Mouse (Mus musculus): ENCODE results near the gene Gfm2. TPM values are rescaled to one million over a fixed set of nuclear protein-coding genes. Genes with fewer than 3 reads are reported as not detected.

The Gfm2 gene
- total and polyA plus RNA-seq, 3 experiments = 25.7 to 34.1 TPM; not detected in 1

- DNase-seq (ENCODE audit: low read depth, low spot score) = no peak
- H3K4me1 ChIP-seq (ENCODE audit: control insufficient read depth in 1 of 2, insufficient read depth in 2 of 2, low read length in 2 of 2) = peaks cover 0 to 21% of the 10 kb centered on the region in 2 experiments; a peak in 3 of 4 replicates
- no peak overlapping the region for H3K9ac ChIP-seq (ENCODE audit: control insufficient read depth, low read depth, low read length, poor library complexity, severe bottlenecking)
- H3K27ac ChIP-seq (ENCODE audit: control insufficient read depth, low read depth, low read length) = no peak overlapping the region
- H3K79me2 ChIP-seq (ENCODE audit: control insufficient read depth, insufficient read depth, low read length, poor library complexity) = no peaks in the 10 kb centered on the region
- no peak overlapping the region for H3K4me3 ChIP-seq (ENCODE audit: control insufficient read depth in 1 of 2, insufficient read depth in 1 of 2, low read depth in 2 of 2, low read length in 2 of 2)
- H3K27me3 ChIP-seq (ENCODE audit: control insufficient read depth in 1 of 2, insufficient read depth in 2 of 2, low read length in 2 of 2) = no peaks in the 10 kb centered on the region
- TF ChIP-seq JUND (IDR thresholded peaks at IDR 0.05; ENCODE audit: low read depth, low read length) = no peak
- TF ChIP-seq ZNF384 (IDR thresholded peaks at IDR 0.05; ENCODE audit: low read depth, low read length) = no peak
- TF ChIP-seq POLR2A (IDR thresholded peaks at IDR 0.05; ENCODE audit: control insufficient read depth in 1 of 2, insufficient read depth in 1 of 2, low read depth in 1 of 2, low read length in 2 of 2, poor library complexity in 1 of 2) = no peak
- no peak for TF ChIP-seq E2F4 (IDR thresholded peaks at IDR 0.05; ENCODE audit: borderline replicate concordance, low read depth, low read length)
- TF ChIP-seq CTCF (IDR thresholded peaks at IDR 0.05 in 2 of 3, conservative IDR thresholded peaks at IDR 0.05 in 1 of 3; ENCODE audit: control insufficient read depth in 1 of 3, insufficient read depth in 1 of 3, low read depth in 2 of 3, low read length in 3 of 3, poor library complexity in 1 of 3, severe bottlenecking in 1 of 3) = no peak
- no peak for TF ChIP-seq ZC3H11A (IDR thresholded peaks at IDR 0.05; ENCODE audit: low read depth, low read length)
- no peak for TF ChIP-seq MYC (IDR thresholded peaks at IDR 0.05; ENCODE audit: low read depth, low read length)
- TF ChIP-seq BHLHE40 (IDR thresholded peaks at IDR 0.05; ENCODE audit: borderline replicate concordance, low read depth, low read length) = no peak
- TF ChIP-seq EP300 (IDR thresholded peaks at IDR 0.05; ENCODE audit: low read depth in 1 of 2, low read length in 2 of 2) = no peak
- no peak for TF ChIP-seq USF1 (IDR thresholded peaks at IDR 0.05; ENCODE audit: low read depth, low read length)
- TF ChIP-seq ETS1 (IDR thresholded peaks at IDR 0.05; ENCODE audit: low read depth, low read length) = no peak
- TF ChIP-seq NELFE (IDR thresholded peaks at IDR 0.05; ENCODE audit: low read depth, low read length) = no peak
- no peak for TF ChIP-seq NRF1 (IDR thresholded peaks at IDR 0.05; ENCODE audit: insufficient read depth, low read depth, low read length, poor library complexity, severe bottlenecking)
- no peak for TF ChIP-seq USF2 (IDR thresholded peaks at IDR 0.05; ENCODE audit: borderline replicate concordance in 1 of 2, insufficient read depth in 1 of 2, low read depth in 1 of 2, low read length in 2 of 2)
- no peak for TF ChIP-seq ZKSCAN1 (IDR thresholded peaks at IDR 0.05; ENCODE audit: low read depth, low read length)
- no peak for TF ChIP-seq SMC3 (IDR thresholded peaks at IDR 0.05; ENCODE audit: low read depth, low read length)
- TF ChIP-seq ZMIZ1 (IDR thresholded peaks at IDR 0.05; ENCODE audit: low read depth, low read length) = no peak
- H3K9me3 ChIP-seq (replicated peaks; ENCODE audit: insufficient read depth, low read length) = no peaks in the 10 kb centered on the region
- H3K36me3 ChIP-seq (ENCODE audit: control insufficient read depth in 1 of 2, insufficient read depth in 2 of 2, low read length in 2 of 2) = peaks cover 0 to 5% of the 10 kb centered on the region in 2 experiments; a peak in 2 of 4 replicates
Observed at GRCm38 (mm10) chr13:97201896-97202295, 64.2 kb downstream of the Gfm2 start.

GRCm38 (mm10) chr13:97205052-97205701 lies 67.4 kb downstream of the Gfm2 start:
- H3K9ac ChIP-seq (ENCODE audit: control insufficient read depth, low read depth, low read length, poor library complexity, severe bottlenecking) = peak overlapping the region; percentile 62
- H3K36me3 ChIP-seq (ENCODE audit: control insufficient read depth in 1 of 2, insufficient read depth in 2 of 2, low read length in 2 of 2) = peaks cover 0 to 23% of the 10 kb centered on the region in 2 experiments; a peak in 2 of 4 replicates
- peak; percentile 90 for DNase-seq (ENCODE audit: low read depth, low spot score)
- no peaks in the 10 kb centered on the region for H3K9me3 ChIP-seq (replicated peaks; ENCODE audit: insufficient read depth, low read length)
- H3K79me2 ChIP-seq (ENCODE audit: control insufficient read depth, insufficient read depth, low read length, poor library complexity) = no peaks in the 10 kb centered on the region
- H3K27ac ChIP-seq (ENCODE audit: control insufficient read depth, low read depth, low read length) = peak overlapping the region; percentile 75
- H3K27me3 ChIP-seq (ENCODE audit: control insufficient read depth in 1 of 2, insufficient read depth in 2 of 2, low read length in 2 of 2) = no peaks in the 10 kb centered on the region
- peaks cover 5 to 36% of the 10 kb centered on the region in 2 experiments for H3K4me1 ChIP-seq (ENCODE audit: control insufficient read depth in 1 of 2, insufficient read depth in 2 of 2, low read length in 2 of 2)
- H3K4me3 ChIP-seq (ENCODE audit: control insufficient read depth in 1 of 2, insufficient read depth in 1 of 2, low read depth in 2 of 2, low read length in 2 of 2) = peak overlapping the region; percentile 59 to 69
- TF ChIP-seq CTCF (IDR thresholded peaks at IDR 0.05 in 2 of 3, conservative IDR thresholded peaks at IDR 0.05 in 1 of 3; ENCODE audit: control insufficient read depth in 1 of 3, insufficient read depth in 1 of 3, low read depth in 2 of 3, low read length in 3 of 3, poor library complexity in 1 of 3, severe bottlenecking in 1 of 3) = peak; percentile 53 to 77 (median 72)
- TF ChIP-seq MAX (IDR thresholded peaks at IDR 0.05; ENCODE audit: low read length) = peak; percentile 39; the same call in 1 of the 2 replicates
- TF ChIP-seq HCFC1 (IDR thresholded peaks at IDR 0.05; ENCODE audit: low read depth, low read length) = peak; percentile 97
- TF ChIP-seq RAD21 (IDR thresholded peaks at IDR 0.05; ENCODE audit: low read depth, low read length) = peak; percentile 29
- TF ChIP-seq POLR2A (IDR thresholded peaks at IDR 0.05; ENCODE audit: control insufficient read depth in 1 of 2, insufficient read depth in 1 of 2, low read depth in 1 of 2, low read length in 2 of 2, poor library complexity in 1 of 2) = 0 out of 4 replicates have a peak, but pooled peaks of 1 of the 2 experiments have one; percentile 37
- TF ChIP-seq ZMIZ1 (IDR thresholded peaks at IDR 0.05; ENCODE audit: low read depth, low read length) = no peak
- TF ChIP-seq ZNF384 (IDR thresholded peaks at IDR 0.05; ENCODE audit: low read depth, low read length) = no peak
- peak; percentile 33; the same call in 1 of the 2 replicates for TF ChIP-seq TBP (IDR thresholded peaks at IDR 0.05; ENCODE audit: low read depth, low read length)
- TF ChIP-seq GATA1 (IDR thresholded peaks at IDR 0.05; ENCODE audit: low read depth, low read length) = 0 out of 2 replicates have a peak, but pooled peaks have one; percentile 13
- peak; percentile 68; the same call in 1 of the 2 replicates for TF ChIP-seq KAT2A (conservative IDR thresholded peaks at IDR 0.05; ENCODE audit: low read depth, low read length)
- TF ChIP-seq SIN3A (IDR thresholded peaks at IDR 0.05; ENCODE audit: low read length) = peak; percentile 54
- TF ChIP-seq ETS1 (IDR thresholded peaks at IDR 0.05; ENCODE audit: low read depth, low read length) = no peak; the same call in 1 of the 2 replicates
- no peak for TF ChIP-seq EP300 (IDR thresholded peaks at IDR 0.05; ENCODE audit: low read depth in 1 of 2, low read length in 2 of 2)
- TF ChIP-seq SMC3 (IDR thresholded peaks at IDR 0.05; ENCODE audit: low read depth, low read length) = peak; percentile 54
- no peak for TF ChIP-seq GABPA (IDR thresholded peaks at IDR 0.05; ENCODE audit: low read depth, low read length)
- TF ChIP-seq MAFK (IDR thresholded peaks at IDR 0.05; ENCODE audit: borderline replicate concordance, low read depth, low read length) = no peak
- no peak for TF ChIP-seq TCF12 (IDR thresholded peaks at IDR 0.05; ENCODE audit: low read depth, low read length)
- TF ChIP-seq ZC3H11A (IDR thresholded peaks at IDR 0.05; ENCODE audit: low read depth, low read length) = peak; percentile 31; the same call in 1 of the 2 replicates
- TF ChIP-seq ELF1 (IDR thresholded peaks at IDR 0.05; ENCODE audit: low read depth, low read length) = peak; percentile 63

Data from MEL (cell line).